Mouse (Mus musculus) cerebellum, adult 9-10 months (tissue): ENCODE measurements around the gene Plekhg4.
A peak's percentile ranks its signal among the peaks of the same experiment; 100 is the strongest.

ENCODE experiments used
- DNase-seq: peaks from one replicate; pipeline ENCODE4 v3.0.0; 2022

Gene Plekhg4

GRCm38 (mm10) chr8:105350186-105350585, 22.9 kb upstream of the Plekhg4 start:
- no peak for DNase-seq

- peak; percentile 78 for DNase-seq
Measured at GRCm38 (mm10) chr8:105353583-105354135, 19.4 kb upstream of the Plekhg4 start.

DNA sequence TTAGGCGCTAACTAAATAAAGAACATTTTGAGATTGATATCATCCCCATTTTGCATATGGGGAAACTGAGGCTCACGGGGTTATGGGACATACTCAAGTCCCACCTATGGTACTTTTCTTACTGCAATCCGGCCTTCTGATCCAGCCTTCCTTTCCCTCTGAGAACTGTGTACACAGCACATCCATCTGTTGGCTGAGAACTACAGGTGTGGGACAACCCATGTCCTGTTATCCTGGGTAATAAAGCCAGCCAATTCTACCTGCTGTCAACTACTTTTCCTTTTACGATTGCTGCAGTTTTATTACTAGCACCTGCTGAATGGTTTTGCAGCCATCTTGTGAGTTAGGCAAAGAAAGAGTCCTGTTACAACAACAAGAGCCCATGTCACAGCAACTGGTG, 18.5 kb upstream of the Plekhg4 start:
- no peak for DNase-seq

DNA sequence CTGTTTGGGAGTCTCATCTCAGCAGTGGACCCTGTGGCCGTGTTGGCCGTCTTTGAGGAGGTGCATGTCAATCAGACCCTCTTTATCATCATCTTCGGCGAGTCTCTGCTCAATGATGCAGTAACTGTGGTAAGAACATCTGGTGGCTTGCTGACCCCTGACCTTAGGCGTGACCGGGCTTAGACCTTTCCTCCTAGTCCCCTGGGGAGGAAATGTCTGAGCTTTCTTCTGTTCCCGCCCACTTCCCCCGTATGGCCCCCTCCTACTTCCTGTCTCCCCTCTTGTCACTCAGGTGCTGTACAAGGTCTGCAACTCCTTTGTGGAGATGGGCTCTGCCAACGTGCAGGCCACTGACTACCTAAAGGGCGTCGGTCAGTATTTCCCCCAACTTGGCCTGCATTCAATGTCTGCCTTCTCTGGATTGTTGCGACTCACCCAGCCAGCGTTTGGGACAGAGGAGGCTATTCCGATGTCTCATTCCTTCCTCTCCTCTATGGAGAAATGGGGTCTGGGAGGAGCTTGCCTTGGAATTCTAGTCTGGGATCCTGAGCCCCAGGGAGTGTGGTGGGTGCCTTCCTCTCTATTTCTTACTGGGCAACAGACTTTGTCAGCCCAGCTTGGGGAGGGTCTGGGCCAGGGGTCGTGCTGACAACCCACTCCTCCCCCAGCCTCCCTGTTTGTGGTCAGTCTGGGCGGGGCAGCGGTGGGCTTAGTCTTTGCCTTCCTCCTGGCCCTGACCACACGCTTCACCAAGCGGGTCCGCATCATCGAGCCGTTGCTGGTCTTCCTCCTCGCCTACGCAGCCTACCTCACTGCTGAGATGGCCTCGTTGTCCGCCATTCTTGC, 17.7 kb upstream of the Plekhg4 start:
- DNase-seq = no peak

DNA sequence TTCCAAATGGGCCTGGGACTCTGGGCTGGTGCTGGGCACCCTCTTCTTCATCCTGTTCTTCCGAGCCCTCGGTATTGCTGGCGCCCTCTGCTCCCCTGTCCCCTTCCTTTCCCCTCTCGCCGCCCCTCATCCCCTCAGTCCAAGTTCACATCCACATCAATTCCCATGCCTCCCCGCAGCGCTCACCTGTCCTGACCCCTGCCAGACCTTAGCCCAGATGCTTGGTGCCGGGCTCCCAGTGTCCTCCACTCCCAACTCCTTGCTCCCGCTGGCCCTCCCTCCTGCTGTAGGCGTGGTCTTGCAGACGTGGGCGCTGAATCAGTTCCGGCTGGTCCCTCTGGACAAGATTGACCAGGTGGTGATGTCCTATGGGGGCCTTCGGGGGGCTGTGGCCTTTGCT, 16.4 kb upstream of the Plekhg4 start:
- DNase-seq = no peak

- DNase-seq = no peak
Measured at GRCm38 (mm10) chr8:105359208-105359607, 13.9 kb upstream of the Plekhg4 start.

DNA sequence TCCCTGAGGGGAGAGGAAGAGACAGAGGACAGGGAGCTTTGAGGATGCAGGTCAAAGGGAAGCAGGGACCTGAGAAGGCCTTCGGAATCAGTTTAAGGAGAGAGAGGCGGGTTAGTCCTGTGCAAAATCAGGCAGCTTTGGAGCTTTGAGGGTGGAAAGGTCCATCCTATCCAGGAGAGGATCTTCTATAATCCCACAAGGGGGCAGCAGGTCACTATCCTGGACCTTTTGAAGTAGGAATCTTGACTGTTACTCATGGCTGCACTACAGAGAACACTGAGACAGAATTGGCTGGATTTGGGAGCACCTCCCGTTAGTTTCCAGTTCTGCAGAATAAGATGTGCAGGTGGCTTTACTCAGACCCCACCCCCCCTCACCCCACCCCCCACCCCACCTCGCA, 13.4 kb upstream of the Plekhg4 start:
- no peak for DNase-seq

DNA sequence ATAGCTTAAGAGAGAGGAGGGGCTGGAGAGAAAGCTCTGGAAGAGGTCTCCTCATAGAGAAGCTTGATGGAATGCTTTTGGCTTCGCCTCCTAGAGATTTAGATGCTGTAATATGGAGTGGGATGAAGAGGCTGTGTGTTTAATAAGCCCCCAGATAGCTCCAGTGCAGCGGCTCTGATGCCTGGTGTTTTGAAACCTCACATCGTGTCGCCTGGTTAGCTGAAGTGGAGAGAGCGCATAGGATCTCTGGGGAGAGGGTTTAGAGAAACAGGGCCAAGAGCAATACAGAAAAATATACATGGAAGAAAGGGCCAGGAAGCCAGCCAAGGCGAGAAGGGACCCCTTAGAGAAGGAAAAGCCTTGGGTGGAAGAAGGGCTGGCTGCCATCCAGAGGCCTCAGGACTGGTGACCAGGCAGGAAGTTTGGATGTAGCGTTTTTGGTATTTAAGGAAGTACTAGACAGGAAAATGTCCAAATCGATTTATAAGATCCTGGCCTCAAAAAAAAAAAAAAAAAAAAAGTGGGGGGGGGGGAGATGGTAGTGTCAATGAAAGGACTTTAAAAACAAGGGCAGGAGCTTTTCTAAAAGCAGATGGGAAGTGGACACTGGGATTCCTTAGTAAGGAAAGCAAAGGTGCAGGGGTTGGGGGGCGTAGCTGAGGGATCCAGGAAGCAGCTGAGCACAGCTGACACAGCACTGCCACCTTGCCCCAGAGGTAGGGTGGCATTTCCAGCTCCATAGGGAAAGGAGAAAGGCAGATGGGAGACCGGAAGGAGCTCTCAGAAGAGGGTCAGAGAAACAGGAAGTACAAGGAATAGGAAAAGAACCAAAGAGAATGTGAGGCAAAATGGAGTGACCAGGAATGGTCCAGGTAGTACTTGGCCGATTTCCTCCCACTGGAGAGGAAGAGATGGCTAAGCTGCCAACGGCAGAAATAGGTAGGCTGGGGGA, 11.0 kb upstream of the Plekhg4 start:
- no peak for DNase-seq

DNA sequence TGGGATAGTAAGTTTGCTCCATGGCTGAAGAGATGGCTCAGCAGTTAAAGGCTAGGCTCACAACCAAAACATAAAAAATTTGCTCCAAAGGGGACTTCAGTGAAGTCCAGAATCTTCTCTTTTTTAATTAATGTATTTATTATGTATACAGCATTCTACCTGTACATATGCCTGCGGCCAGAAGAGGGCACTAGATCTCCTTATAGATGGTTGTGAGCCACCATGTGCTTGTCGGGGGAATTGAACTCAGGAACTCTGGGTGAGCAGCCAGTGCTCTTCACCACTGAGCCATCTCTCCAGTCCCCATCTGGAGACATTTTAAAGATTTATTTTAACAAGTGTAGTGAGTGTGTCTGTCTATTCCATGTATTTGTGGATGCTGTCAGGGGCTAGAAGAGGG, 6.0 kb upstream of the Plekhg4 start:
- DNase-seq = no peak

DNA sequence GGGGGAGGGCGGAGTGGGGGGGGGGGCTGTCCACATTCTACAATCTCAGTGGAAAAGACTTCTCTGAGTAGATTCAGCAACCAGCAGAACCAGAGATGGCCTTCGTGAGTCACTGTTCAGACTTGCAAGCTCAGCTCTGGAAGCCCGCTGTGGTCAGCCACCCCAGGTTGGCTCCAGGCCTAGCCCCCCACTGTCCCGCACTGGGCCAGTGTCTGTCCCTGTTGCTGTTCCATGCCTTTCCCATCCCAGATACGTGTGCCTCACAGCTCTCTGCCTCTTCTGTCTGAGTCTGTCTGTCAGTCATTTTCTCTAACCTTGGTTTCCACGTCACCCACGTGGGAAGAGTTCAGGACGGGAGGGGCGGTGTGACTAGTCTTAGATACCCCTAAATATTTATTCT, 601 bp upstream of the Plekhg4 start:
- DNase-seq = no peak

GRCm38 (mm10) chr8:105374513-105374966, 1.5 kb downstream of the Plekhg4 start:
- DNase-seq = no peak

DNA sequence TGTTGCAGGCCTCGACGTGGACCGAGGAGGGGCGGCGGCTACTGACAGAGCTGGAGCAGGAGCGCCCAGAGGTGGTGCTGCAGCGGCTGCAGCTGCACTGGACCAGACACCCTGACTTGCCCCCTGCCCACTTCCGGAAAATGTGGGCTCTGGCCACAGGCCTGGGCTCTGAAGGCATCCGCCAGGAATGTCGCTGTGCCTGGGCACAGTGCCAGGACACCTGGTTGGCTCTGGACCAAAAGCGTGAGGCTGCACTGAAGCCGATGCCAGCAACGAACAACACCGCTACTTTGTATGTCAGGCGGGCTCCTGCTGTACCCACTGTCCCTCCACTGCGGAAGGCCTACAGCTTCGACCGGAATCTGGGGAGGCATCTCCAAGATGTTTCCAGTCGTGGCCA, 5.6 kb downstream of the Plekhg4 start:
- no peak for DNase-seq

DNA sequence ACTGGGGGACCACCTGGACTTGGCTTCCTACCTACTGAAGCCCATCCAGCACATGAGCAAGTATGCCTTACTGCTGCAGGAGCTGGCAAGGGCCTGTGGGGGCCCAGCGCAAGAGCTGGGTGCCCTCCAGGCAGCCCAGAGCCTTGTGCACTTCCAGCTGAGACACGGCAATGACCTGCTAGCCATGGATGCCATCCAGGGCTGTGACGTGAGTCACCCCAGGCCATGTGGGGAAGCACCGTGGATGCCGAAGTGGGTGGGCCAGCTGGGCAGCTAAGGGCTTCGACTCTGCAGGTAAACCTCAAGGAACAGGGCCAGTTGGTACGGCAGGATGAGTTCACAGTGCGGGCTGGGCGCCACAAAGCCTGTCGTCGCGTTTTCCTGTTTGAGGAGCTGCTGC, 7.2 kb downstream of the Plekhg4 start:
- DNase-seq = no peak

- no peak for DNase-seq
Measured at GRCm38 (mm10) chr8:105384070-105384469, 11.0 kb downstream of the Plekhg4 start.

GRCm38 (mm10) chr8:105387151-105387550, 14.1 kb downstream of the Plekhg4 start:
- DNase-seq = no peak

- no peak for DNase-seq
Measured at GRCm38 (mm10) chr8:105389096-105389495, 16.0 kb downstream of the Plekhg4 start.

GRCm38 (mm10) chr8:105393089-105393787, 20.2 kb downstream of the Plekhg4 start:
- DNase-seq = no peak

- no peak for DNase-seq
Measured at GRCm38 (mm10) chr8:105393915-105394314, 20.8 kb downstream of the Plekhg4 start.

DNA sequence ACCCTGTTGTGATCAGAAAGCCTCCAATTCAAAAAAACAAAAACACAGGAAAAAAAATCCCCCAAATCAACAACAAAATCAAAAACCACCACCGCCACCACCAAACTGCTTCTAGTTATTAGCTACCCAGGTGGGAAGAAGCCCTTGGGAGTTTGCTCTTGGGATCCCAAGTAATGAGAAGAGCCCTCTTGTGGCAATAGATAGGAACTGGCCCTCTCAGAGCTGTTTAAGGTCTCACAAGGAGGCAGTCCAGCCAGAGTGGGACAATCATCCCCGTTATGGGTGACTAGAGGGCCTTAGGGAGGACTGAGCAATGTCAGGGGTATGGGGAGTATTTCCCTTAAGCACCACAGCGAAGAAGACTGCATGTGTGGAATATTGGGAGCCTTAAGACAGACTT, 24.7 kb downstream of the Plekhg4 start:
- DNase-seq = peak; percentile 78

DNA sequence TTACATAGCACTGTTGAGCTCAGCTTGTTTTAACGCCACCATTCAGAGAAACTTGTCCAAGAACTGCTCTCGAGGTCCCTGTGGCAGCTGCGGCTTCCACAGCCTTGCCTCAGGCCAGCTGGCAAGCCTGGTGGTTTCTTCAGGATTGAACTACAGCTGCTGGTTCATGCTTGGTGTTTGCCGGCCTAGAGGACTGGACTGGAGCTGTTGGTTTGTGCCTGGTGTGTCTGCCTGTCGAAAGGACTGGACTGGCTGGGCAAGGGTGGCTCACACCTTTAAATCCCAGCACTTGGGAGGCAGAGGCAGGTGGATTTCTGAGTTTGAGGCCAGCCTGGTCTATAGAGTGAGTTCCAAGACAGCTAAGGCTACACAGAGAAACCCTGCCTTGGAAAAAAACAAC, 26.9 kb downstream of the Plekhg4 start:
- DNase-seq = no peak

DNA sequence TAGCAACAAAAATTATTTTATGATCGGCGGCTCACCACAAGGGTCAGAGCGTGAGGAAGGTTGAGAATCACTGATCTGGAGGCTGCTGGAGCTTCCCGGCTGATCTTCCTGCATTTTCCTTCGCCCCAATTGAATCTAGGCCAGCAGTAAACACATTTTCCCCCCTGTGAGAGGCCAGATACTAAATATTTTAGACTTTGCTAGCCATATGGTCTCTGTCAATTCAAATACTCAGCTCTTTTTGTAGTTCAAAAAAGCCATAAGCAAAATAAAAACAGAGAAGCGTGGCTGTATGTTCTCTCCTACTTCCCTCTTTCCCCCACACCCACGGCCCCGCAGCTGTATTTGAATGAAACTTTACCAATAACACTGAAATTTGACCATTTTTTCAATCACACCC, 30.4 kb downstream of the Plekhg4 start:
- peak; percentile 57 for DNase-seq

GRCm38 (mm10) chr8:105404496-105404895, 31.4 kb downstream of the Plekhg4 start:
- no peak for DNase-seq

- no peak for DNase-seq
Measured at GRCm38 (mm10) chr8:105406416-105406815, 33.3 kb downstream of the Plekhg4 start.
